Comparison of ENCODE assay signal across 29 mouse cellular contexts in the genomic region with DNA sequence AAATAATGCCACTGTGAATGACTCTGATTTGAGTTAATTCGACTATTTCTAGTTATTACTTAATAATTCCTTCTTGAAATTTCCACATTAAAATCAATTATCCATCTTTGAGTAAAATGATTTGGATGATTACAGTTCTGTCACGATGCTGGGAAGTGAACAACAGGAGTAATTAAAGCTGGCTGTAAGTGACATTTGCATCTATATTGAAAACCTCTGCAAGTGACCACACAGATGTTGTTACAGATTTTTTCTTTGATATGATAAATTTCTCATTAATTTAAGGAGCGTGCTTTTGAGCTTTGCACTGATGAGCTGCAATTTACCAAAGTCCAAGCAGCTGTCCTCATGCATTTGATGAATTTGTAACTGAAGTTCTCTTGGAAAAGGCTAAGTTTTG.
"Had no signal": no experiment of that assay in that cellular context is flagged by ENCODE, and none has a peak within 500 bp of the region (broad histone marks: within the 10 kb centered on the region; RNA-seq: fewer than 3 reads in every experiment).

No protein-coding gene starts in this region.

- ATAC-seq: hindbrain, embryonic 16.5 days; inflammation-experienced regulatory T-cells, adult 6 months; intestine, embryonic 15.5 days; intestine, postnatal 0 days; liver, postnatal 0 days had no signal

- H3K9me3 ChIP-seq: heart, embryonic 13.5 days; heart, embryonic 15.5 days; hindbrain, embryonic 10.5 days; hindbrain, embryonic 12.5 days; intestine, embryonic 15.5 days; limb, embryonic 10.5 days; limb, embryonic 12.5 days; liver, embryonic 13.5 days; liver, embryonic 15.5 days had no signal

- H3K36me3 ChIP-seq: intestine, embryonic 15.5 days; liver, embryonic 13.5 days; liver, embryonic 15.5 days had no signal

- H3K27me3 ChIP-seq: heart, embryonic 13.5 days; heart, embryonic 15.5 days; hindbrain, embryonic 12.5 days; intestine, embryonic 15.5 days; limb, embryonic 12.5 days; liver, embryonic 13.5 days; liver, embryonic 15.5 days had no signal

- H3K4me3 ChIP-seq: gastrocnemius, adult 2 months; heart, adult 2 months; heart, embryonic 13.5 days; heart, embryonic 15.5 days; hindbrain, embryonic 10.5 days; hindbrain, embryonic 12.5 days; intestine, embryonic 15.5 days; layer of hippocampus, adult 2 months; left cerebral cortex, adult 2 months; limb, embryonic 10.5 days; limb, embryonic 12.5 days; liver, embryonic 13.5 days; liver, embryonic 15.5 days had no signal

- H3K27ac ChIP-seq: gastrocnemius, adult 2 months; heart, adult 2 months; heart, embryonic 13.5 days; heart, embryonic 15.5 days; hindbrain, embryonic 10.5 days; hindbrain, embryonic 12.5 days; hindbrain, embryonic 14.5 days; intestine, embryonic 15.5 days; layer of hippocampus, adult 2 months; left cerebral cortex, adult 2 months; limb, embryonic 10.5 days; limb, embryonic 12.5 days; liver, embryonic 13.5 days; liver, embryonic 15.5 days had no signal

- H3K4me2 ChIP-seq: heart, embryonic 11.5 days; heart, embryonic 13.5 days; heart, embryonic 15.5 days; hindbrain, embryonic 12.5 days; hindbrain, embryonic 14.5 days; intestine, embryonic 15.5 days; limb, embryonic 12.5 days; liver, embryonic 11.5 days; liver, embryonic 13.5 days; liver, embryonic 15.5 days had no signal

- DNase-seq: gastrocnemius, adult 2 months; gastrocnemius, postnatal 10 days; gastrocnemius, postnatal 25 days; heart, adult 2 months; heart, postnatal 4 days; kidney, adult 18-20 months; kidney, adult 8-10 months; kidney, postnatal 10 days; kidney, postnatal 25 days; kidney, postnatal 4 days; liver; liver, embryonic 13.5 days; liver, postnatal 0 days had no signal

- H3K9ac ChIP-seq: heart, embryonic 13.5 days; heart, embryonic 15.5 days; hindbrain, embryonic 12.5 days; hindbrain, embryonic 14.5 days; intestine, embryonic 15.5 days; limb, embryonic 12.5 days; liver, embryonic 13.5 days; liver, embryonic 15.5 days; liver, postnatal 0 days had no signal

- H3K4me1 ChIP-seq: heart, embryonic 13.5 days; hindbrain, embryonic 10.5 days; hindbrain, embryonic 12.5 days; intestine, embryonic 15.5 days; limb, embryonic 10.5 days; limb, embryonic 12.5 days; liver, embryonic 13.5 days; liver, embryonic 15.5 days had no signal
